Mouse (Mus musculus): ENCODE measurements at regions not wholly inside any gene's neighbourhood (a gene's known extent, or its start where the extent isn't known, plus 50 kb on each side); places are given as distances from the start of the nearest gene placed in this dataset.

DNA sequence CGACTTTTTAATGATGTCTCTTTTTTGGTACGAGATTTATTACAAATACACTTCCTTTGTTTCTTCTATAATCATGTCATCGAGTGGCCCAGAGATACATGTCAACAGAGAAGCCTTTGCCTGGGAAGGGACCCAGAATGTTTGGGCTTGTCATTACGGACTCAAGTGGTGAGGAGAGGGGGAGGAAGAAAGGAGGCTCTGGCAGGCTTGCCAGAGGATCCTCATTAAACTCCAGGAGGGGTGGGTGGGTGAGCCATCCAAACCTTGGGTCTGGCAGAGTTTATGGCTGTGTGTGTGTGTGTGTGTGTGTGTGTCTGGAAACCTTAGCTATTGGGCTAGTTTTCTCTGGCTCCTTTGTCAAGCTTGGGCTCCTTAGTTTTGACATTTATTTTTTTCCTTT lies 204.3 kb downstream of the 1500009L16Rik start:
- H3K27me3 ChIP-seq (ENCODE audit: control insufficient read depth, insufficient read depth, insufficient read length): no peaks in the 10 kb centered on the region
- no peaks in the 10 kb centered on the region for H3K36me3 ChIP-seq (ENCODE audit: control insufficient read depth, insufficient read depth)
- no peaks in the 10 kb centered on the region for H3K79me2 ChIP-seq (ENCODE audit: control insufficient read depth, insufficient read depth)
- no peak overlapping the region for H3ac ChIP-seq (ENCODE audit: control insufficient read depth, insufficient read length, low read depth)
- H3K4me3 ChIP-seq (ENCODE audit: insufficient read depth, poor library complexity, severe bottlenecking): no peak overlapping the region
- H3K79me3 ChIP-seq (ENCODE audit: low read depth): no peaks in the 10 kb centered on the region
- TF ChIP-seq USF1 (IDR thresholded peaks at IDR 0.05; ENCODE audit: low read depth): no peak
- TF ChIP-seq CTCF (IDR thresholded peaks at IDR 0.05; ENCODE audit: control insufficient read depth, insufficient read depth, insufficient read length): no peak
- TF ChIP-seq CEBPB (IDR thresholded peaks at IDR 0.05; ENCODE audit: low read depth): no peak
- no peak for TF ChIP-seq MAX (IDR thresholded peaks at IDR 0.05)
- no peak for TF ChIP-seq MYOD1 (IDR thresholded peaks at IDR 0.05; ENCODE audit: control insufficient read depth, insufficient read length, low read depth)
- no peak for TF ChIP-seq MYOG (IDR thresholded peaks at IDR 0.05; ENCODE audit: control insufficient read depth, extremely low read depth, insufficient read length)
- no peak for TF ChIP-seq FOSL1 (IDR thresholded peaks at IDR 0.05; ENCODE audit: insufficient read depth, low read length, poor library complexity, severe bottlenecking)

DNA sequence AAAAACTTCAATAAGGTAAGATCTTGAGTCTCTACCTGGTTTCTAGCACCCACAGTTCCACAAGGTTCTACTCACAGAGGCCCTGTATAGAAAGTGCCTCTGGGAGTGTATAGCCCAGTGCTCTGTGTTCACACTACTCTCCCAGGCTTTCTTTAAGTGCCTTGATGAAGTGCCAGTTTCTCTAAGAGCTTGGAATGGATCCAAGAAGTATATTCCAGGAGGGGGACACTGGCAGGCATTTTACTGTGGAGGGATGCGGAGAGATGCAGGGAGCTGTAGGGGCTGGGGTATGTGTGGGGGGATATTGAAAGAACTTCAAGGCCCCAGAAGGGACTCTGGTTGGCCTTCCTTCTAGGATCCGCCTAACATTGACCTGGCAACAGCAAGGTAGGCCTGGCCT lies 204.9 kb downstream of the 1500009L16Rik start:
- no peaks in the 10 kb centered on the region for H3K79me3 ChIP-seq (ENCODE audit: low read depth)
- H3K36me3 ChIP-seq (ENCODE audit: control insufficient read depth, insufficient read depth): no peaks in the 10 kb centered on the region
- no peak overlapping the region for H3ac ChIP-seq (ENCODE audit: control insufficient read depth, insufficient read length, low read depth)
- H3K27me3 ChIP-seq (ENCODE audit: control insufficient read depth, insufficient read depth, insufficient read length): no peaks in the 10 kb centered on the region
- TF ChIP-seq FOSL1 (IDR thresholded peaks at IDR 0.05; ENCODE audit: insufficient read depth, low read length, poor library complexity, severe bottlenecking): no peak
- no peak for TF ChIP-seq MYOG (IDR thresholded peaks at IDR 0.05; ENCODE audit: control insufficient read depth, extremely low read depth, insufficient read length)
- TF ChIP-seq MAX (IDR thresholded peaks at IDR 0.05): no peak
- TF ChIP-seq CEBPB (IDR thresholded peaks at IDR 0.05; ENCODE audit: low read depth): no peak
- no peak for TF ChIP-seq MYOD1 (IDR thresholded peaks at IDR 0.05; ENCODE audit: control insufficient read depth, insufficient read length, low read depth)
- no peak for TF ChIP-seq CTCF (IDR thresholded peaks at IDR 0.05; ENCODE audit: control insufficient read depth, insufficient read depth, insufficient read length)
- no peak for TF ChIP-seq USF1 (IDR thresholded peaks at IDR 0.05; ENCODE audit: low read depth)
- H3K4me3 ChIP-seq (ENCODE audit: insufficient read depth, poor library complexity, severe bottlenecking): no peak overlapping the region
- H3K79me2 ChIP-seq (ENCODE audit: control insufficient read depth, insufficient read depth): no peaks in the 10 kb centered on the region

- Histone ChIP-seq H3K79me2 (ENCODE audit: control insufficient read depth, insufficient read depth) (no peaks in the 10 kb centered on the region), H3ac (ENCODE audit: control insufficient read depth, insufficient read length, low read depth) (no peak overlapping the region), H3K36me3 (ENCODE audit: control insufficient read depth, insufficient read depth) (no peaks in the 10 kb centered on the region), H3K27me3 (ENCODE audit: control insufficient read depth, insufficient read depth, insufficient read length) (no peaks in the 10 kb centered on the region), H3K4me3 (ENCODE audit: insufficient read depth, poor library complexity, severe bottlenecking) (no peak overlapping the region), H3K79me3 (ENCODE audit: low read depth) (no peaks in the 10 kb centered on the region)
- TF ChIP-seq MYOD1 (IDR thresholded peaks at IDR 0.05; ENCODE audit: control insufficient read depth, insufficient read length, low read depth) (peak; percentile 46), MYOG (IDR thresholded peaks at IDR 0.05; ENCODE audit: control insufficient read depth, extremely low read depth, insufficient read length) (no peak)
These were observed 209.1 kb downstream of the 1500009L16Rik start for GRCm38 (mm10) chr10:83931758-83932157.

DNA sequence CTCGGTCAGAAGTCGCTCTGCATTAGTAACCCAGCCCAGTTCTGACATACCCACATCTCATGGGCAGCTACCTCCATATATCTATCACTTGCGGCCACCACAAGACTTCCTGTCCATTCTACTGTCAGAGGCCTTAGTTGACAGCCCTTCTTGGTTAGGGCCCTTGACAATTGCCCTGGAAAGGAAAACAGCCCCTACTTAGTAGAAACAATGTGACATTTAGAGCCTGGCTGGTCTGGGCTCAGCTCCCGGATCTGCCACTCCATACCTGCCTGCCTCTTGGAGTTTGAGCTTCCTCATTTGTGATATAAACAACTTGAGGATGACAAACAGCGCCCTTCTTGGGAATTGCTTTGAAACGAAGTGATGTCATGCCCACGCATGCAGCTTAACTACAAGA lies 210.5 kb downstream of the 1500009L16Rik start:
- H3K36me3 ChIP-seq (ENCODE audit: control insufficient read depth, insufficient read depth): no peaks in the 10 kb centered on the region
- H3K27me3 ChIP-seq (ENCODE audit: control insufficient read depth, insufficient read depth, insufficient read length): no peaks in the 10 kb centered on the region
- no peak overlapping the region for H3ac ChIP-seq (ENCODE audit: control insufficient read depth, insufficient read length, low read depth)
- no peaks in the 10 kb centered on the region for H3K79me3 ChIP-seq (ENCODE audit: low read depth)
- H3K4me3 ChIP-seq (ENCODE audit: insufficient read depth, poor library complexity, severe bottlenecking): no peak overlapping the region
- H3K79me2 ChIP-seq (ENCODE audit: control insufficient read depth, insufficient read depth): no peaks in the 10 kb centered on the region
- TF ChIP-seq CTCF (IDR thresholded peaks at IDR 0.05; ENCODE audit: control insufficient read depth, insufficient read depth, insufficient read length) (no peak), CEBPB (IDR thresholded peaks at IDR 0.05; ENCODE audit: low read depth) (no peak), MYOD1 (IDR thresholded peaks at IDR 0.05; ENCODE audit: control insufficient read depth, insufficient read length, low read depth) (no peak), MAX (IDR thresholded peaks at IDR 0.05) (no peak), USF1 (IDR thresholded peaks at IDR 0.05; ENCODE audit: low read depth) (no peak), MYOG (IDR thresholded peaks at IDR 0.05; ENCODE audit: control insufficient read depth, extremely low read depth, insufficient read length) (no peak), FOSL1 (IDR thresholded peaks at IDR 0.05; ENCODE audit: insufficient read depth, low read length, poor library complexity, severe bottlenecking) (no peak)

GRCm38 (mm10) chr10:83934498-83934897 lies 211.8 kb downstream of the 1500009L16Rik start:
- Histone ChIP-seq H3K27me3 (ENCODE audit: control insufficient read depth, insufficient read depth, insufficient read length) (no peaks in the 10 kb centered on the region), H3K79me3 (ENCODE audit: low read depth) (no peaks in the 10 kb centered on the region), H3K4me3 (ENCODE audit: insufficient read depth, poor library complexity, severe bottlenecking) (no peak overlapping the region), H3ac (ENCODE audit: control insufficient read depth, insufficient read length, low read depth) (no peak overlapping the region), H3K79me2 (ENCODE audit: control insufficient read depth, insufficient read depth) (no peaks in the 10 kb centered on the region), H3K36me3 (ENCODE audit: control insufficient read depth, insufficient read depth) (no peaks in the 10 kb centered on the region)
- TF ChIP-seq MAX (IDR thresholded peaks at IDR 0.05) (no peak), MYOG (IDR thresholded peaks at IDR 0.05; ENCODE audit: control insufficient read depth, extremely low read depth, insufficient read length) (no peak), FOSL1 (IDR thresholded peaks at IDR 0.05; ENCODE audit: insufficient read depth, low read length, poor library complexity, severe bottlenecking) (no peak), CTCF (IDR thresholded peaks at IDR 0.05; ENCODE audit: control insufficient read depth, insufficient read depth, insufficient read length) (no peak), MYOD1 (IDR thresholded peaks at IDR 0.05; ENCODE audit: control insufficient read depth, insufficient read length, low read depth) (no peak), CEBPB (IDR thresholded peaks at IDR 0.05; ENCODE audit: low read depth) (no peak), USF1 (IDR thresholded peaks at IDR 0.05; ENCODE audit: low read depth) (no peak)

- Histone ChIP-seq H3K79me3 (ENCODE audit: low read depth) (no peaks in the 10 kb centered on the region), H3K4me3 (ENCODE audit: insufficient read depth, poor library complexity, severe bottlenecking) (no peak overlapping the region), H3ac (ENCODE audit: control insufficient read depth, insufficient read length, low read depth) (no peak overlapping the region), H3K27me3 (ENCODE audit: control insufficient read depth, insufficient read depth, insufficient read length) (no peaks in the 10 kb centered on the region), H3K79me2 (ENCODE audit: control insufficient read depth, insufficient read depth) (no peaks in the 10 kb centered on the region), H3K36me3 (ENCODE audit: control insufficient read depth, insufficient read depth) (no peaks in the 10 kb centered on the region)
- no peak for TF ChIP-seq MYOD1 (IDR thresholded peaks at IDR 0.05; ENCODE audit: control insufficient read depth, insufficient read length, low read depth)
- TF ChIP-seq CTCF (IDR thresholded peaks at IDR 0.05; ENCODE audit: control insufficient read depth, insufficient read depth, insufficient read length): no peak
- no peak for TF ChIP-seq USF1 (IDR thresholded peaks at IDR 0.05; ENCODE audit: low read depth)
- TF ChIP-seq CEBPB (IDR thresholded peaks at IDR 0.05; ENCODE audit: low read depth): no peak
- TF ChIP-seq MYOG (IDR thresholded peaks at IDR 0.05; ENCODE audit: control insufficient read depth, extremely low read depth, insufficient read length): no peak
- TF ChIP-seq FOSL1 (IDR thresholded peaks at IDR 0.05; ENCODE audit: insufficient read depth, low read length, poor library complexity, severe bottlenecking): no peak
These were observed 214.5 kb downstream of the 1500009L16Rik start for GRCm38 (mm10) chr10:83937168-83937567.
